Mouse (Mus musculus) stomach, postnatal 0 days (tissue): ENCODE data around the gene Cnih1.

ENCODE experiments used
- CTCF ChIP-seq: IDR thresholded peaks from 2 replicates; pipeline ENCODE4 v1.5.1; 2016; ENCODE audit warnings: antibody characterized with exemption, low read depth, mild to moderate bottlenecking, moderate library complexity
- EP300 ChIP-seq: optimal IDR thresholded peaks from 2 replicates; pipeline ENCODE3; 2016; ENCODE audit warnings: antibody characterized with exemption

GRCm38 (mm10) chr14:46794157-46794556 is 5.9 kb upstream of the Cnih1 start:
- no peak for TF ChIP-seq CTCF
- no peak for TF ChIP-seq EP300
